Mouse (Mus musculus) WW6 (cell line): ENCODE results near the gene Olfr1026.

Experiments used
- DNase-seq: peaks from one replicate; pipeline ENCODE4 v3.0.0-alpha.2; 2013; ENCODE audit warnings: low read depth, low spot score

Gene Olfr1026

GRCm38 (mm10) chr2:85921258-85921657 is at the start of gene Olfr1026:
Gene Olfr1026 (plus strand): TSS chr2:85921558.
- no peak for DNase-seq

DNA sequence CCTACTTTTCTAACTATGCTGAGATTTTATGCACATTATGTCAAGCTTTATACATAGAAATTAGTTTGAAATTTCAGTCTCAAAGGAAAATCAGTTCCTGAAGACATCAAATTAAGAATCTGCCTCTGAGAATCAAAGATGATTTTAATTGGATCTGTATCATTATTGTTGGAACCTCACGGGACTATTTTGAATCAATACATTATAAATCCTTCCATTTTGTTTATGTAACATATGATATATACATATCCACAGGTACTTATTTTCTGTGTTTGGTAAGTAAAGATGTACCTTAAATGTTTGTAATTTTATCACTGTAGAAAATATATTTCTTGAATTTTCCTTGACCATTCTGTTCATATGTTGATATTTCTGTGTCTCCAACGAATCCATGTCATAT is 36.0 kb upstream of the Olfr1026 start, which contains the start of gene Olfr1023:
Gene Olfr1023, plus strand, starts transcription at position 301 of the 400 bp plus-strand sequence.
- no peak for DNase-seq

DNA sequence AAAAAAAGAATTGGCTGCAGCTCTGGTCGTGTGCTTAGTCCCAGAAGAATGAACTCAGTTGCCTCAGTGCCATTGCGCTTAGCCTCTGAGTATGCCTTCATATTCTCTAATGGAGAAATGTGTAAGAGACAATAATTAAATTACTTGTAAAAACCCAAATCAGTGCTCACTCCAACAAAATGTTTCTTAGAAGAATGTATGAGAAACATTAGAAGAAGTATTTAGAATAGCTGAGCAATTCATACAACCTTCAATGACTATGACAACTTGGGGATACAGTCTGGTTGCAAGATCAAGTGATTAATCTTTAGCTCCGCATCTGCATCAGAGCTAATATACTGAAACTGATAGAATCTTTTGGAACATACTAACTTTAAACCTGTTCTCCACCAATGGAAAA is 16.4 kb upstream of the Olfr1026 start, which contains the start of gene Olfr1024:
Gene Olfr1024, minus strand, starts transcription at position 101 of the 400 bp plus-strand sequence.
- DNase-seq: no peak

- DNase-seq: no peak
Measured at GRCm38 (mm10) chr2:85913197-85913596, 8.2 kb upstream of the Olfr1026 start.

DNA sequence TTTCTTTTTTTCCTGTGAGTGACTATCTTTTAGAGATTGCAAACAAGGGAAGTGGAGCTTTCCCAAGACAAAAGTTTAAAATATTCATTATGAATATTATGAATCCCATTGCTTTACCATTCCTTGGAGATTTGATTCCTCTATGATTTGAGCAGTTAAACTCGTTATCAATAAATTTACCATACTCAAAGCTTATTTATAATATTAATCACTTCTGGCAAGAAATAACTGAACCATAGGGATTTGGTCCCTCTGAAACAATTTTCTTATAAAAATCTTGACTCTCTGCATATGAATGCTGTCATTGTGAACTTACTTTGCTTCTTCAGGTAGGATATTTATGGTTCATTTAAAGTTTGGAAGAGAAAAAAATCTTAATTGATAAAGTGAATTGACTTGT is 6.5 kb upstream of the Olfr1026 start, which contains the start of gene Olfr1025-ps1:
Gene Olfr1025-ps1, plus strand, starts transcription at position 301 of the 400 bp plus-strand sequence.
- no peak for DNase-seq

DNA sequence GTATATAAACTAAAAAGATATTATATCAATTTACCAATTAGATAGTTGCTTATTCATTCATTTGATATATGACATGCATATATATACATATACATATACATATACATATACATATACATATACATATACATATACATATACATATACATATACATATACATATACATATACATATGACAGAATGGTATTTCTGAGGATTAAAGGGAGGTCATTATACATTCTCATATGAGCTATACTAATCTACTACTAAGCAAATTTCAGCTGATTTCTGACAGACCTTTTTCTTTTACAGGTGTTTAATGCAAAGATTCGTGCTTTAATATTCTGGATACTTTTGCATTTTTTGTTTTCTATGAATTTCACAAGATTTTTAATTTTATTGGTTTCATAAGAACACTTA is 28.8 kb downstream of the Olfr1026 start, which contains the start of gene Olfr1028:
Gene Olfr1028, plus strand, starts transcription at position 301 of the 400 bp plus-strand sequence.
- no peak for DNase-seq

DNA sequence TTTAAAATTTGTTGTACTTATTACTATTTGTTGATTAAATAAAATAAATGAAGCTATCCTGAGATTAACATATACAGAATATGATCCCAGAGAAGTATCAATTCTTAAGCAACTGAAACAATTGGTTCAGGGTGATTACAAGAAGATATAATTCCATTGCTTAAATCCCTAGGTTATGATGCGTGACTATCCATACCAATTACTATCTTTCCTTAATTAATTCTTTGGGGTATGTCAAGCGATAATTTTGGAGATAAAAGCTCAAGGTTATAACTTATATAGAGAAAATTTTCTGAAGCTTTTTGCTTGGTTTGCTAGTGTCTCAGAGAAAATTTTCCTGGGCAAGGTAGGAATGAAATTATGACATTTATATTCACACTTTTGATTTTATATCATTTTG is 52.2 kb downstream of the Olfr1026 start, which contains the start of gene Olfr1029:
Gene Olfr1029, plus strand, starts transcription at position 301 of the 400 bp plus-strand sequence.
- DNase-seq: no peak
